Mouse (Mus musculus) heart, embryonic 10.5 days (tissue): ENCODE data around the gene Plppr1. TPM values are rescaled to one million over a fixed set of nuclear protein-coding genes. Genes with fewer than 3 reads are reported as not detected.

Experiments
- DNase-seq: peaks from one replicate; pipeline ENCODE4 v3.0.0-alpha.2; 2017; ENCODE audit warnings: low spot score
- H3K27ac ChIP-seq: fragments of 300-500 bp; sonication (generic); 2 replicates; pipeline ENCODE4 v1.5.1; 2016; ENCODE audit warnings: mild to moderate bottlenecking
- H3K27me3 ChIP-seq: fragments of 300-500 bp; sonication (generic); 2 replicates; pipeline ENCODE4 v1.6.1; 2016; ENCODE audit warnings: mild to moderate bottlenecking; ENCODE audit not compliant: poor library complexity, insufficient read depth, severe bottlenecking
- H3K36me3 ChIP-seq: fragments of 300-500 bp; sonication (generic); 2 replicates; pipeline ENCODE4 v1.6.1; 2016; ENCODE audit warnings: mild to moderate bottlenecking, moderate library complexity
- H3K4me1 ChIP-seq: fragments of 300-500 bp; sonication (generic); 2 replicates; pipeline ENCODE4 v1.6.1; 2016; ENCODE audit warnings: mild to moderate bottlenecking
- H3K4me3 ChIP-seq: fragments of 300-500 bp; sonication (generic); 2 replicates; pipeline ENCODE4 v1.5.1; 2016; ENCODE audit warnings: mild to moderate bottlenecking, moderate library complexity
- H3K9me3 ChIP-seq: fragments of 300-500 bp; sonication (generic); 2 replicates; pipeline ENCODE4 v1.6.1; 2016; ENCODE audit warnings: mild to moderate bottlenecking, moderate library complexity
- whole genome bisulfite sequencing: fragments of 180-500 bp; shearing (Covaris S2); methylation state at CpG from one replicate; pipeline ENCODE4 v1.1.7; 2016; 5-methylcytosine and 5-hydroxymethylcytosine counted together
- polyA plus RNA-seq: library from polyadenylated mRNA; unstranded; fragments of >200 nt; fragmentation: Nextera tagmentation; extraction: Ambion mirVana; gene quantifications from 2 replicates; pipeline ENCODE4 v1.2.1, GENCODE M21; 2016

The Plppr1 gene
- polyA plus RNA-seq, 1 experiment from 2014 or later = 2.4 TPM

DNA sequence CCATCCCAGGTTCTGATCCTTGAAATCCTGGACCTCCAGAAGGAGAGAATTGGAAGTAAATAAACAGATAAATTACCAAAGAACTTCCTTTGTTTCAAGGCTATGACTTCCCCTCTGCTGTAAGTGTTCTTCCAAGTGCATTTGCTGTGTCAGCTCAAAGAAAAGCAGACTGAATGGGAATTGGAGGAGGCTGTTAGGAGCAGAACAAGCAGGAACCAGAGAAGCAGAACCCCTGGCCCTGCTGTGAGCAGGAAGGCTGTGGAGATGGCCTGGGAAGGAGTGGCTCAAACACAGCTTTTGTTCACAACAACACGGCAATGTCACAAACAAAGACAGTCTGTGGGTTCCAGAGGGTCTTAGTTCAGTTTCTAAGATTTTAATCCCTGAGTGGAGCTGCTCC lies 20.3 kb downstream of the Plppr1 start:
- Histone ChIP-seq H3K9me3 (no peaks in the 10 kb centered on the region), H3K27me3 (no peaks in the 10 kb centered on the region), H3K27ac (no peak overlapping the region), H3K4me1 (no peaks in the 10 kb centered on the region), H3K4me3 (no peak overlapping the region), H3K36me3 (no peaks in the 10 kb centered on the region)
- DNase-seq = no peak
- WGBS = 58% methylated on average over 1 of the region's 1 CpGs

- H3K4me3 ChIP-seq = no peak overlapping the region
- WGBS = 65% methylated on average over 3 of the region's 3 CpGs
- H3K36me3 ChIP-seq = no peaks in the 10 kb centered on the region
- no peak overlapping the region for H3K27ac ChIP-seq
- no peaks in the 10 kb centered on the region for H3K9me3 ChIP-seq
- no peaks in the 10 kb centered on the region for H3K27me3 ChIP-seq
- no peaks in the 10 kb centered on the region; the same call in 1 of the 2 replicates for H3K4me1 ChIP-seq
- no peak for DNase-seq
These were observed 29.1 kb downstream of the Plppr1 start for GRCm38 (mm10) chr4:49088205-49088604.

DNA sequence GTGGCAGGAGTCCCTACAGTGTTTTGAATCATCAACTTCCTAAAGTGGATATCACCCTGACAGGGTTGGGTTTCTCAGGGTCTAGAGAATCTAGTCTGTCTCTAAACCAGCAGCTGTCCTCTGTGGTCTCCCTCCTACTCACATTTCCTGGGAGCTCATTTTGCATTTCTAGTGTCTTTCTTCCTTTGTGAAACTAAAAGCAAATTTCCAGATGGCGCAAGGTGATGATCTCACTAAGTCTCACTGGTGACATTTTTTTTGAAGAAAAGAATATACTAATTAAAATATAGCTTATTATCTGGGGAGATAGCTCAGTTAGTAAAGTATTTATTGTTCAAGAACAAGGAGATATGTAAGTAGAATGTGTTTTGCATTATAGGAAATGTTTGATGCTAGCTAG lies 31.4 kb downstream of the Plppr1 start:
- no peak overlapping the region for H3K27ac ChIP-seq
- no peaks in the 10 kb centered on the region for H3K9me3 ChIP-seq
- no peak for DNase-seq
- H3K36me3 ChIP-seq = no peaks in the 10 kb centered on the region
- 94% methylated on average over 1 of the region's 1 CpGs for WGBS
- no peaks in the 10 kb centered on the region; the same call in 1 of the 2 replicates for H3K4me1 ChIP-seq
- no peak overlapping the region for H3K4me3 ChIP-seq
- H3K27me3 ChIP-seq = no peaks in the 10 kb centered on the region

DNA sequence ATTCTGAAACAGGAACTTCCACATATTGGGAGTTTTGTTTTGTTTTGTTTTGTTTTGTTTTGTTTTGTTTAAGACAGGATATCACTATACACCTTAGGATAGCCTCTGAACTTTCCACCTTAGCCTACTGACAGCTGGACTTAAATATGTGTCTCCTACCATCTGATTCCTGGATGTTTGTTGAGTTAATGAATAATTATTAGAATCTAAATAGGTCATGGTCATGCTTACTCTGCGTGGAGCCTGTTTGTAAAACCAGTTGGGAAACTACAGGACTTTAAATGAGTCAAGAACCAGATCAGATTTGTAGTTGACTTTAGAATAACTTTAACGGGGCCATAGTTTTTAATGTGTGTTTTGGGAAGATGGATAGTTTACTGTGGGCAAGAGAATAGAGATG lies 40.4 kb downstream of the Plppr1 start:
- no peak for DNase-seq
- WGBS = 71% methylated on average over 2 of the region's 2 CpGs
- Histone ChIP-seq H3K27ac (no peak overlapping the region), H3K4me3 (no peak overlapping the region), H3K27me3 (no peaks in the 10 kb centered on the region), H3K36me3 (no peaks in the 10 kb centered on the region), H3K4me1 (no peaks in the 10 kb centered on the region), H3K9me3 (no peaks in the 10 kb centered on the region)

DNA sequence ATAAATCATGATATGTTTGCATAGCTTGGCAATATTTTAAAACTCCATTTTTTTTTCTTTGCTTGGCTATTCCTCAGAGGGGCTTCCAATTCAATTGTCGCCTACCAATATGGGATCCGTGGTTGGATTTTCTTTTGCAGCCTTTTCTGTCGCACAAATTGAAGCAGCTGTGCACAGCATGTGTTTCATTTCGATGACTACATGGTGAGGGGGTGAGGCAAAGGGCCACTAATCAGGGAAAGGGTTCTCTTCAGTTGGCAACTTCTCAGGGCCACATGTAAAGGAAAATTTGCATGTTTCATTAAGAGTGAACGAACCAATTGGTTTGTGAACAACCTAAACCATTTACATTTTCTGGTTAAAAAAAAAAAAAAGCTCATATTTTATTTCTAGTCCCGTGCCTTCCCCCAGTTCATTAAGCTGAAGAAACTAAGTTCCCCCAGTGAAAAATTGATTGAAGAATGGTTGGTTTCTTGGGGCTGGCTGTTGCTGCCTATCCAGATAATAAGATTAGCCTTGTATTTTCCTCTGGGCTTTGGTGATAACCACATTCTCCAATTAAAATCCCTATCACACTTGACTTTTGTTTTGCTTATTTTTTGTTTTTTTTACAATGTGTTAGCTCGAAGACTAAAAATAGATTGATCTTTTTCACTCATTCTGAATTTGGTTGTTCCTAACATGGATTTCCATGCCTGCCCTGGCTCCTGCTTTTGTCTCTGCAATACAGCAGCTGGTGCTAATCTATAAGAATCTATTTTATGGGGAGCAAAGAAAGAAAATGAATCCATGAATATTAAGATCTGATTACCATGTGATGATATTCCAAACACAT lies 43.1 kb downstream of the Plppr1 start:
- Histone ChIP-seq H3K9me3 (no peaks in the 10 kb centered on the region), H3K4me1 (no peaks in the 10 kb centered on the region), H3K4me3 (no peak overlapping the region), H3K27me3 (no peaks in the 10 kb centered on the region), H3K27ac (no peak overlapping the region), H3K36me3 (no peaks in the 10 kb centered on the region)
- DNase-seq = no peak
- WGBS = 65% methylated on average over 7 of the region's 7 CpGs

- Histone ChIP-seq H3K4me1 (no peaks in the 10 kb centered on the region), H3K27me3 (no peaks in the 10 kb centered on the region), H3K9me3 (no peaks in the 10 kb centered on the region), H3K27ac (no peak overlapping the region), H3K4me3 (no peak overlapping the region), H3K36me3 (no peaks in the 10 kb centered on the region)
- 96% methylated on average over 4 of the region's 4 CpGs for WGBS
- no peak for DNase-seq
These were observed 43.7 kb downstream of the Plppr1 start for GRCm38 (mm10) chr4:49102769-49103193.

GRCm38 (mm10) chr4:49104860-49105259 lies 45.8 kb downstream of the Plppr1 start:
- H3K9me3 ChIP-seq = no peaks in the 10 kb centered on the region
- DNase-seq = no peak
- H3K36me3 ChIP-seq = no peaks in the 10 kb centered on the region
- peaks cover 3% of the 10 kb centered on the region for H3K4me1 ChIP-seq
- no peak overlapping the region for H3K4me3 ChIP-seq
- WGBS = 82% methylated on average over 8 of the region's 8 CpGs
- no peaks in the 10 kb centered on the region for H3K27me3 ChIP-seq
- H3K27ac ChIP-seq = no peak overlapping the region

DNA sequence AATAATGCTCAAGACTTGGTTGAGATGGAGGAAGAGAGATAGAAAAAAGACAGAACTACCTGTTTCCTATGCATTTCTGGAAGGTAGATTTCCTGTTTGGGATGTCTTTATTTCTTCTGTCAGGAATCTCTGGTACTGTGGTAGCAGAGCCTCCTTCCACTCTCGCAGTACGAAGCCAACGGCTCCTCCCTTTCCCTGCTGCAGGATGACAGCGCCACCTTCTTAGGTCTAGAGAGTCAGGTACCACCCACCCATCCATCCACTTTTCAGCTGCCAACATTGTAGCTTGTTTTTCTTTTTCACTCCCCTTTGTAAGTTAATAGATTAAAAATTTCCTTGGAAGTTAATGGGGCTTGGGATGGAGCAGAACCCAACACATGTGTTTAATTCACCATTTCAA lies 48.8 kb downstream of the Plppr1 start:
- 80% methylated on average over 4 of the region's 4 CpGs for WGBS
- no peak for DNase-seq
- Histone ChIP-seq H3K9me3 (no peaks in the 10 kb centered on the region), H3K27ac (no peak overlapping the region), H3K4me1 (peaks cover 6% of the 10 kb centered on the region), H3K4me3 (no peak overlapping the region), H3K36me3 (no peaks in the 10 kb centered on the region), H3K27me3 (no peaks in the 10 kb centered on the region)

- H3K4me1 ChIP-seq = peaks cover 6% of the 10 kb centered on the region
- 0 out of 2 replicates have a peak overlapping the region, but pooled peaks have one; percentile 49 for H3K27ac ChIP-seq
- no peak overlapping the region for H3K4me3 ChIP-seq
- no peak for DNase-seq
- H3K36me3 ChIP-seq = no peaks in the 10 kb centered on the region
- H3K9me3 ChIP-seq = no peaks in the 10 kb centered on the region
- H3K27me3 ChIP-seq = no peaks in the 10 kb centered on the region
- 61% methylated on average over 8 of the region's 8 CpGs for WGBS
These were observed 49.3 kb downstream of the Plppr1 start for GRCm38 (mm10) chr4:49108371-49108770.

- Histone ChIP-seq H3K9me3 (no peaks in the 10 kb centered on the region), H3K4me1 (peaks cover 6% of the 10 kb centered on the region), H3K4me3 (no peak overlapping the region), H3K36me3 (no peaks in the 10 kb centered on the region), H3K27me3 (no peaks in the 10 kb centered on the region), H3K27ac (peak overlapping the region; percentile 49)
- 15% methylated on average over 5 of the region's 5 CpGs for WGBS
- DNase-seq = no peak
These were observed 50.9 kb downstream of the Plppr1 start for GRCm38 (mm10) chr4:49109989-49110388.

- H3K9me3 ChIP-seq = no peaks in the 10 kb centered on the region
- no peaks in the 10 kb centered on the region for H3K36me3 ChIP-seq
- H3K4me3 ChIP-seq = no peak overlapping the region
- H3K27ac ChIP-seq = no peak overlapping the region
- no peaks in the 10 kb centered on the region for H3K27me3 ChIP-seq
- 52% methylated on average over 2 of the region's 2 CpGs for WGBS
- no peaks in the 10 kb centered on the region for H3K4me1 ChIP-seq
- no peak for DNase-seq
These were observed 59.8 kb downstream of the Plppr1 start for GRCm38 (mm10) chr4:49118842-49119241.

DNA sequence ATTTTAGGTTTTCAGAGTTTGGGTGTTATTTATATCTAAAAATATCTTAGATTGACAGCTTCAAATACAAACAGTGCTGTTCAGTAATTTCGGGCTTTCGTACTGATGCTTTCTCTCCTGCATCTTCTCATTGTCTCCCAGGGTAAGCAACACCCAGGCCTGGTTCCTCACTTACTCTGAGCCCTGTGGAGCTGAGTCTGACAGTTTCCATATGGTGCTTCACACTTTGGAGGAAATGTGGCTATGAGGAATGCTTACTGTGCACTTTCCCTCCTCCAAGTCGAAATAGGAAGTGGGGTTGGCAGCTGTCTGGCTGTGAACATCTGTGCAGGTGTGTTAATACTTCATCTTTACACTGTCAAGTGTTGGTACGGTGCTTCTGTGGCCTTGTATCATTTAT lies 85.7 kb downstream of the Plppr1 start:
- Histone ChIP-seq H3K27ac (no peak overlapping the region), H3K9me3 (no peaks in the 10 kb centered on the region), H3K4me1 (no peaks in the 10 kb centered on the region), H3K4me3 (no peak overlapping the region), H3K27me3 (no peaks in the 10 kb centered on the region), H3K36me3 (no peaks in the 10 kb centered on the region)
- WGBS = 70% methylated on average over 4 of the region's 4 CpGs
- no peak for DNase-seq

DNA sequence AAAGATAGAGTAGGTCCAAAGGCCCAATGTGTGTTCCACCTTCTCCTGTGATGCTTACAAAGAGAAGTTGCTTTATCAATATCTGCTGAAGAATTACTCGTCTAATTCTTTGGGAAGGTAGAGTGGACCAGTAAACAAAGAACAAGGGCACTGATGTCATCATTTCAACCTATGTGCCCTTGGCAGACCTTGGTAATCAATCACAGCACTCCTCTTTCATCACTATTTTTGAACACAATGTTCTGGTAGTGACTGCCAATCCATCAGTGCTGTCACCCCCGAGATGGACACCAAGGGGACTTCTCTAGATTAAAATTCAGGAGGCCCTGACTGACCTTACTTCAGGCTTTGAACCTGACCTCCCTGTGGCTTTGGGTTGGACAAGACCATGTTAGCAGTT lies 89.7 kb downstream of the Plppr1 start:
- Histone ChIP-seq H3K4me3 (no peak overlapping the region), H3K9me3 (no peaks in the 10 kb centered on the region), H3K27ac (no peak overlapping the region), H3K36me3 (no peaks in the 10 kb centered on the region), H3K4me1 (no peaks in the 10 kb centered on the region), H3K27me3 (no peaks in the 10 kb centered on the region)
- DNase-seq = no peak
- 54% methylated on average over 2 of the region's 2 CpGs for WGBS

DNA sequence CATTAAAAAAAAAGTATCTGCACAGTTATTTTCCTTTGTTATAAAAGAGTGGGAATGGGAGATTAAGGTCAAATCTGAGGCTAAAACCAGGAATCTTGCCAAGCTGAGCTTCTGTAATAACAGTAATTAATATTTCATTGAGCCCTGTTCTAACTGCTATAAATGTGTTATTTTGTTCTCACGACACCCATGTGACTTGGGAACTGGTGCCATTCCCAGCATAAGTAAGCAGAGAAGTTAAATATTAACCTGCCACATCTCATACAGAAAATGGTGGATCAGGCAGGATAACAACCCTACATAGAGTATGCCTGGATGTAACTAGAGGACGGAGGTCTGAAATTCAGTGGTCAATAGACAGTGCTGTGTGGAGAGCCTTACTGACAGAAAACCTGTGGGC lies 90.2 kb downstream of the Plppr1 start:
- 84% methylated on average over 2 of the region's 2 CpGs for WGBS
- Histone ChIP-seq H3K4me1 (no peaks in the 10 kb centered on the region), H3K9me3 (no peaks in the 10 kb centered on the region), H3K27ac (no peak overlapping the region), H3K36me3 (no peaks in the 10 kb centered on the region), H3K4me3 (no peak overlapping the region), H3K27me3 (no peaks in the 10 kb centered on the region)
- DNase-seq = no peak
